Mouse (Mus musculus) fat pad, adult 2 months (tissue): ENCODE measurements around the gene Pld5.
"Not testable (repeated sequence)": the region's sequence is repeated elsewhere in the genome, so short reads cannot be mapped to it uniquely, and the experiment has no call there.

Experiments used
- DNase-seq: peaks from one replicate; pipeline ENCODE4 v3.0.0-alpha.2; 2011; ENCODE audit warnings: low read depth, low spot score; ENCODE audit errors: extremely low read depth

The Pld5 gene

GRCm38 (mm10) chr1:176046995-176047394 lies 228.1 kb downstream of the Pld5 start:
- no peak for DNase-seq

- no peak for DNase-seq
Measured at GRCm38 (mm10) chr1:176046375-176046774, 228.7 kb downstream of the Pld5 start.

- DNase-seq: no peak
Measured at GRCm38 (mm10) chr1:176043056-176043455, 232.1 kb downstream of the Pld5 start.

GRCm38 (mm10) chr1:176039923-176040322 lies 235.2 kb downstream of the Pld5 start:
- no peak for DNase-seq

- no peak for DNase-seq
Measured at GRCm38 (mm10) chr1:176036028-176036427, 239.1 kb downstream of the Pld5 start.

GRCm38 (mm10) chr1:176034699-176035098 lies 240.4 kb downstream of the Pld5 start:
- no peak for DNase-seq

- DNase-seq: no peak
Measured at GRCm38 (mm10) chr1:176033698-176034097, 241.4 kb downstream of the Pld5 start.

GRCm38 (mm10) chr1:176029063-176029462 lies 246.0 kb downstream of the Pld5 start:
- DNase-seq: no peak

GRCm38 (mm10) chr1:176028397-176028796 lies 246.7 kb downstream of the Pld5 start:
- no peak for DNase-seq

GRCm38 (mm10) chr1:176024501-176024900 lies 250.6 kb downstream of the Pld5 start:
- no peak for DNase-seq

- DNase-seq: no peak
Measured at GRCm38 (mm10) chr1:176018523-176018922, 256.6 kb downstream of the Pld5 start.

GRCm38 (mm10) chr1:176016076-176016475 lies 259.0 kb downstream of the Pld5 start:
- no peak for DNase-seq

- DNase-seq: no peak
Measured at GRCm38 (mm10) chr1:176013497-176014268, 261.4 kb downstream of the Pld5 start.

- no peak for DNase-seq
Measured at GRCm38 (mm10) chr1:176011535-176011934, 263.6 kb downstream of the Pld5 start.

- no peak for DNase-seq
Measured at GRCm38 (mm10) chr1:176011072-176011471, 264.0 kb downstream of the Pld5 start.

GRCm38 (mm10) chr1:176008411-176008810 lies 266.7 kb downstream of the Pld5 start:
- DNase-seq: no peak

- DNase-seq: no peak
Measured at GRCm38 (mm10) chr1:176000599-176000998, 274.5 kb downstream of the Pld5 start.

GRCm38 (mm10) chr1:175997076-175997651 lies 277.9 kb downstream of the Pld5 start:
- DNase-seq: no peak

GRCm38 (mm10) chr1:175988912-175989311 lies 286.2 kb downstream of the Pld5 start:
- DNase-seq: no peak

- DNase-seq: no peak
Measured at GRCm38 (mm10) chr1:175988448-175988847, 286.7 kb downstream of the Pld5 start.

GRCm38 (mm10) chr1:175979014-175979413 lies 296.1 kb downstream of the Pld5 start, which contains the start of gene Rbm8a2:
Rbm8a2 (minus strand) TSS chr1:175979114.
- not testable (repeated sequence) for DNase-seq

GRCm38 (mm10) chr1:175970710-175971109 lies 304.4 kb downstream of the Pld5 start:
- DNase-seq: no peak
